Mouse (Mus musculus) lung, embryonic 14.5 days (tissue): ENCODE measurements around the gene Zfp119b. TPM values are rescaled to one million over a fixed set of nuclear protein-coding genes. Genes with fewer than 3 reads are reported as not detected.
"Not testable (repeated sequence)": the region's sequence is repeated elsewhere in the genome, so short reads cannot be mapped to it uniquely, and the experiment has no call there.

Source experiments
- ATAC-seq: fragments of 200-750 bp; cut with Nextera tagmentation; 2 replicates; pipeline ENCODE4 v1.8.0; 2017; ENCODE audit warnings: mild to moderate bottlenecking, moderate TSS enrichment, moderate library complexity; ENCODE audit not compliant: insufficient read depth
- DNase-seq: peaks from one replicate; pipeline ENCODE4 v3.0.0-alpha.2; 2015
- H3K27ac ChIP-seq: fragments of 300-500 bp; sonication (generic); 2 replicates; pipeline ENCODE4 v1.5.1; 2014; ENCODE audit warnings: low read depth, mild to moderate bottlenecking, moderate library complexity
- H3K27me3 ChIP-seq: fragments of 300-500 bp; sonication (generic); 2 replicates; pipeline ENCODE4 v1.6.1; 2014; ENCODE audit warnings: low read length, control low read depth; ENCODE audit not compliant: insufficient read depth
- H3K36me3 ChIP-seq: fragments of 300-500 bp; sonication (generic); 2 replicates; pipeline ENCODE4 v1.6.1; 2014; ENCODE audit warnings: control low read depth; ENCODE audit not compliant: insufficient read depth
- H3K4me1 ChIP-seq: fragments of 300-500 bp; sonication (generic); 2 replicates; pipeline ENCODE4 v1.6.1; 2014; ENCODE audit warnings: antibody characterized with exemption, control low read depth; ENCODE audit not compliant: insufficient read depth
- H3K4me2 ChIP-seq: fragments of 300-500 bp; sonication (generic); 2 replicates; pipeline ENCODE4 v1.6.1; 2014; ENCODE audit warnings: mild to moderate bottlenecking
- H3K4me3 ChIP-seq: fragments of 300-500 bp; sonication (generic); 2 replicates; pipeline ENCODE4 v1.5.1; 2014; ENCODE audit warnings: low read depth, low read length
- H3K9ac ChIP-seq: fragments of 300-500 bp; sonication (generic); 2 replicates; pipeline ENCODE4 v1.6.1; 2014
- H3K9me3 ChIP-seq: fragments of 300-500 bp; sonication (generic); 2 replicates; pipeline ENCODE4 v1.6.1; 2016; ENCODE audit warnings: low read depth, low read length, control low read depth
- CTCF ChIP-seq: IDR thresholded peaks from 2 replicates; pipeline ENCODE4 v1.5.1; 2016; ENCODE audit warnings: antibody characterized with exemption, low read depth
- WGBS: fragments of 180-500 bp; shearing (Covaris S2); extraction: QIAGEN DNeasy Blood & Tissue Kit; methylation state at CpG from one replicate; pipeline ENCODE4 v1.1.7; 2014; 5-methylcytosine and 5-hydroxymethylcytosine counted together
- polyA plus RNA-seq: library from polyadenylated mRNA; unstranded; fragments of >200 nt; fragmentation: Nextera tagmentation; extraction: Ambion mirVana; gene quantifications from 2 replicates; pipeline ENCODE4 v1.2.1, GENCODE M21; 2014

Zfp119b gene
- polyA plus RNA-seq, 1 experiment from 2014 or later: 5.4 TPM

DNA sequence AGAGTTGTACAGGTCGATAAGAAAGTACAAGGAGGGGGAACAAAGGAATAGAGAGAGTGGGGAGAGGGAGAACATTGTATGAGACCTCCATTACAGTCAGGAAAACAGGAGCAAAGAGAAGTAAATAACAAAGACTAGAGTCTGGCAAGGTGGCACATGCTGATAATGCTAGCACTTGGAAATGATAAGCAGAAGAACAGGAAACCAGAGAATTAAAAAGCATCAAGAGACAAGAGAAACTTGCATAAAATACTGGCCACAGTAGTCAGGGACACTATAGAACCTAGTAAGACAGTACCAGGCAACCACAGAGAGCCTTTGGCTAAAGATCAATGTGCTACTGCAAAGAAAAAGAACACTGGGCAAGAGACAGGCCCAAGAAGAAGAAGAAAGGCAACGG is 16.7 kb downstream of the Zfp119b start:
- peak overlapping the region; percentile 63; the same call in 1 of the 2 replicates for H3K9ac ChIP-seq
- no peak for TF ChIP-seq CTCF
- H3K4me2 ChIP-seq: peak overlapping the region; percentile 87
- H3K27me3 ChIP-seq: no peaks in the 10 kb centered on the region
- WGBS: 67% methylated on average over 2 of the region's 2 CpGs
- no peak overlapping the region for H3K27ac ChIP-seq
- H3K9me3 ChIP-seq: no peaks in the 10 kb centered on the region
- no peaks in the 10 kb centered on the region for H3K36me3 ChIP-seq
- peak overlapping the region; percentile 49 for H3K4me3 ChIP-seq
- no peak for ATAC-seq
- no peaks in the 10 kb centered on the region for H3K4me1 ChIP-seq
- DNase-seq: no peak

DNA sequence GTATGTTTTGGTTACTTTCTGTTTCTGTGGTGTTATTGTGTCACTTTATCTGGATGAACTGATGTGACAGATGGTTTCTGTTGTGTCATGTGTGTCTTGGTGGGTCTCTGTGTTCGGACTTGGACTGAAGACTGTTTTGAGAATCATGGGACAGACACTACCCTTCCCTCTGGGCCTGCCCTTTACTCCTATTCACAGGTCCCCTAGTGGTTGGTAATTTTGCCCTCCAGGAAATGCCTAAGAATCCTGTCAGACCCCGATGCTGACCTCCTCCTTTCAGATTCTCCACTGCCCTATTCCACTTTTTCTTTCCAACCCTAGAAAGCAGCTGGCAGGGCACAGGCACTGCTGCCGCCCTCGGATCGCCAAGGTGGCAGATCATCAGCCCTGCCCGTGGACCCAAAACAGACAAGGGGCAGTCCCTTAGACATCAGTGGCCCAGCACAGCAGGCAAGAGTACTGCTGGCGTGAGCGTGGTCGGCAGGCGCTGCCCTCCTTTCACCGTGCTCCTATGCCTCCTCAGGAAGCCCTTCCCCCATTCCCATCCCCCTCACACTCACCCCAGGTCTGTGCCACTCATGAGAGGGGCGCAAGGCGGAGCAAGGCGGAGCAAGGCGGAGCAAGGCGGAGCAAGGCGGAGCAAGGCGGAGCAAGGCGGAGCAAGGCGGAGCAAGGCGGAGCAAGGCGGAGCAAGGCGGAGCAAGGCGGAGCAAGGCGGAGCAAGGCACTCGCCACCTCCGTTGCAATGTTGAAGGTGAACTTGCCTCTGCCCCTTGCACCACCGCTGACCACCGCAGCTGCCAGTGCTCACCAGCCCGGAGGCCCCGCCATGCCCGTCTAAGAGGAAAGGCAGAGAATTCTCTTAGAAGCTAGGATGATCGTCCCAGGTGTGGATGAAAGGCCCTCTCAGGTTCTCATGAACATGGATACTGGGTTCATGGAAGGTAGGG is 17.5 kb downstream of the Zfp119b start:
- no peaks in the 10 kb centered on the region for H3K27me3 ChIP-seq

DNA sequence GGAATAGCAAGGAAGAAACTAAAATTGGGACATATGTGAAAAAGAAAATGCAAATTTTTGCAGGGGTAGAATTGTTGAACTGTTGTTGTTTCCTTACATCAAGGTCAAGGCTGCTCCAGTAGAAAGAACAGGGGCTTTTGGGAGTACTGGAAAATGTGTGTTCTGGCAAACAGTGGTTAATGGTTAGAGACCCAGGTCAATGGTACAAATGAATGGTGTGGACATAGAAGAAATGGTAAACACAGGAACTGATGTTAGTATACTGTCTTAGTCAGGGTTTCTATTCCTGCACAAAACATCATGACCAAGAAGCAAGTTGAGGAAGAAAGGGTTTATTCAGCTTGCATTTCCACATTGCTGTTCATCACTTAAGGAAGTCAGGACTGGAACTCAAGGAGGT is 42.6 kb downstream of the Zfp119b start:
- DNase-seq (no peak), ATAC-seq (no peak)
- H3K9ac ChIP-seq: no peak overlapping the region
- no peak overlapping the region for H3K27ac ChIP-seq
- no peaks in the 10 kb centered on the region for H3K9me3 ChIP-seq
- H3K4me1 ChIP-seq: no peaks in the 10 kb centered on the region
- H3K4me2 ChIP-seq: no peak overlapping the region
- no peaks in the 10 kb centered on the region for H3K27me3 ChIP-seq
- no peak for TF ChIP-seq CTCF
- H3K36me3 ChIP-seq: no peaks in the 10 kb centered on the region
- no peak overlapping the region for H3K4me3 ChIP-seq

More for the DNA sequence above, 17.5 kb downstream of the Zfp119b start:
- Histone ChIP-seq H3K4me2 (peak overlapping the region; percentile 87), H3K27ac (peak overlapping the region; percentile 68), H3K9me3 (no peaks in the 10 kb centered on the region), H3K9ac (peak overlapping the region; percentile 76), H3K36me3 (no peaks in the 10 kb centered on the region), H3K4me3 (peak overlapping the region; percentile 49), H3K4me1 (no peaks in the 10 kb centered on the region)
- peak; percentile 47 for TF ChIP-seq CTCF
- ATAC-seq: peak; percentile 96
- under 1% methylated on average over 28 of the region's 33 CpGs for WGBS
- DNase-seq: peak; percentile 73

DNA sequence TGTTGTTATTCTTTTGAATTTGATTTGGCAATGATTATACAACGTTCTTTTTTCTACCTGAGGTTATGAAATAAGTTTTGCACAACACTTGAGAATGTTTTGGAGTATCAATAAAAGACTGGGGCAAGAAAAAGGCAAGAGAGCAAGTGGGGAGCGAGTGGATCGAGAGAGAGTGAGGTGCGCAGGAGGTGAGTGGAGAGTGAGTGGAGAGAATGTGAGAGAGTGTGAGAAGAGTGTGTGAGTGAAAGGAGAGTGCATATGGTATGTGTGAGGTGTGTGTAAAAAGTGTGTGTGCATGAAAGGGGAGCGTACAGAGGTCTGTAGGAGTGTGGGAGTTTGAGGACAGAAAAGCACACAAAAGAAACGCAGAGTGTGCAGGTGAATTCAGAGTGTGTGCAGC is 45.2 kb downstream of the Zfp119b start:
- H3K27me3 ChIP-seq: no peaks in the 10 kb centered on the region
- no peaks in the 10 kb centered on the region for H3K4me1 ChIP-seq
- no peak overlapping the region for H3K27ac ChIP-seq
- no peak for TF ChIP-seq CTCF
- 64% methylated on average over 6 of the region's 6 CpGs for WGBS
- H3K9ac ChIP-seq: no peak overlapping the region
- no peak overlapping the region for H3K4me2 ChIP-seq
- ATAC-seq: no peak
- H3K4me3 ChIP-seq: no peak overlapping the region
- no peaks in the 10 kb centered on the region for H3K36me3 ChIP-seq
- no peak for DNase-seq
- no peaks in the 10 kb centered on the region for H3K9me3 ChIP-seq

DNA sequence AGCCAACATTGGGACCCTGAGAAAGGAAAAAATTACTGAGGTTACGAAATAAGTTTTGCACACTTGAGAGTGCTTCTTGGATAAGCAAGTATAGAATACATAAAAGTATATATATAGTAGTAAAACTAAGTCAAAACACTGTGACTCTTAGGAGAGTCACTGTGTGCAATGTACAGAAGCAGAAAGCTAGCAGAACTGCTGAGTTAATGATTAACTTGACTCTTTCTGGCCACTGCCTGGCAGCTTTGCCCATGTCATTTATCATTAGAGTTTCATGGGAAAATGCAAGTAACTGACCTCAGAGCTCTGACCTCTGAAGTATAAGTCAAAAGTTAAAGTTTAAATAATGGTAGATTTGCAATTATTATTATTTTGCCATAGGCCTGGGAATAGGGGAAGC is 45.6 kb downstream of the Zfp119b start:
- no peaks in the 10 kb centered on the region for H3K27me3 ChIP-seq
- H3K4me2 ChIP-seq: no peak overlapping the region
- WGBS: 80% methylated on average over 1 of the region's 1 CpGs
- ATAC-seq (no peak), DNase-seq (peak; percentile 38)
- H3K9me3 ChIP-seq: peaks cover 3% of the 10 kb centered on the region; the same call in 1 of the 2 replicates
- H3K4me3 ChIP-seq: no peak overlapping the region
- no peaks in the 10 kb centered on the region for H3K4me1 ChIP-seq
- no peak overlapping the region for H3K27ac ChIP-seq
- no peak for TF ChIP-seq CTCF
- no peaks in the 10 kb centered on the region for H3K36me3 ChIP-seq
- no peak overlapping the region for H3K9ac ChIP-seq

DNA sequence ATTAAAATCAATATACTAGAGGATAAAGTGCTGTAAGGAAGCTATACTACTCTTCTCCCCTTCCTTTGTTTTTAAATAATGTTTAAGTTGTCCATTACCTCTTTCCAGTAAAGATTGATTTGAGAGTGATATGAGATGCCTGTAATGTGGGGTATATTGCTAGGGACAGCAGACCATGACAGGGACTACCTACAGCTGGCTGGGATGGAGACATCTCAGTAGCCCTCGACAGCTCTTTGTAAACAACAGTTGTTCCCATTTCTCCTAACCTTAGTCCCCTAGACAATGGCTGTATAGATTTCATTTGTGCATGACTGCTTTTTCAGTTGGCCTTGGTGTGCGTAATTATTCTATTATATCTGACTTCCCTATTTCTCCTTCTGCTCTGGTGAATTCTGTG is 46.2 kb downstream of the Zfp119b start:
- Histone ChIP-seq H3K27ac (no peak overlapping the region), H3K4me1 (no peaks in the 10 kb centered on the region), H3K9ac (no peak overlapping the region), H3K4me3 (no peak overlapping the region), H3K4me2 (no peak overlapping the region), H3K27me3 (no peaks in the 10 kb centered on the region), H3K36me3 (peaks cover 4% of the 10 kb centered on the region; the same call in 1 of the 2 replicates), H3K9me3 (peaks cover 8% of the 10 kb centered on the region; the same call in 1 of the 2 replicates)
- no peak for DNase-seq
- no peak for TF ChIP-seq CTCF
- ATAC-seq: no peak
- WGBS: 54% methylated on average over 2 of the region's 2 CpGs

DNA sequence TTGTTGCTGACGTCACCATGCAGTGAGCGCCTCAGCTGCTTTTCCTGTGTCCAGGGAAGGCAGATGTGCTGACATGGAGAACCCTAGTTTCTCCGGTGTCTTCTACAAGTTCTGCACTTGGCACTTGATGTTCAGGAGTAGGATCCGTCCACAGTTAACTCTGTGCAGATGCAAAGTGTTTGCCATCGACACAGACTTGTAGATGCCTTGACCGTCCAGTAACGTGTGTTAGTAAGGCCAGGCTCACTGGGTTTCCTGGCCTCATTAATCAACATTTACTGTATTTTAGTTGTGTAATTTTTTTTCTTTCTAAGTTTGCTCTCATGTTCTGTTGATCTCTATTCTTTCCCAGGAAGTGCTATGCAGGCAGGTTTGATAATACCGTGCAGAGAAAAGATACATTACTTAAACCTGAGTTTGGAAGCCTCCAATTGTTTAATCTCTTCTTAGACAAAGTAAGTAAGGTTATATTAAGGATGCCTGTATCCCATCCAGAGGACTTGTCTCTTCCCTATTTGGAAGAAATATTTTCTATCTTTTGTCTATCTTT is 56.8 kb downstream of the Zfp119b start:
- 8% methylated on average over 6 of the region's 8 CpGs for WGBS

More for the DNA sequence above, 56.8 kb downstream of the Zfp119b start:
- H3K36me3 ChIP-seq, ATAC-seq, H3K9me3 ChIP-seq, H3K27me3 ChIP-seq, H3K4me1 ChIP-seq: not testable (repeated sequence)
- Histone ChIP-seq H3K9ac (peak overlapping the region; percentile 50), H3K4me2 (peak overlapping the region; percentile 62), H3K27ac (peak overlapping the region; percentile 12; the same call in 1 of the 2 replicates), H3K4me3 (peak overlapping the region; percentile 46)
- DNase-seq: peak; percentile 3

Other genes starting within 250 kb of the Zfp119b start
- gene Pot1b, start 236.9 kb downstream of the Zfp119b start, polyA plus RNA-seq: 7.6 and 7.9 TPM in 2 replicates
- gene Adgre4, start 199.5 kb downstream of the Zfp119b start, polyA plus RNA-seq: 0.20 TPM in 2 replicates
- gene Zfp119a, start 70.6 kb downstream of the Zfp119b start, polyA plus RNA-seq: 9.9 and 11.5 TPM in 2 replicates
- 13.3 and 16.4 TPM in 2 replicates for gene Zfp959, start 57.4 kb downstream of the Zfp119b start, polyA plus RNA-seq
- gene Ebi3, start 3.1 kb upstream of the Zfp119b start, polyA plus RNA-seq: 0.84 and 1.7 TPM in 2 replicates
- 21.8 and 22.0 TPM in 2 replicates for gene Yju2, start 9.6 kb upstream of the Zfp119b start, polyA plus RNA-seq
- 11.4 and 12.0 TPM in 2 replicates for gene Shd, start 21.0 kb upstream of the Zfp119b start, polyA plus RNA-seq
- 6.6 and 11.5 TPM in 2 replicates for gene Fsd1, start 37.0 kb upstream of the Zfp119b start, polyA plus RNA-seq
- 14.4 and 14.9 TPM in 2 replicates for gene Stap2, start 56.1 kb upstream of the Zfp119b start, polyA plus RNA-seq
- 127 TPM in 2 replicates for gene Mpnd, start 56.2 kb upstream of the Zfp119b start, polyA plus RNA-seq
- gene Sh3gl1, start 87.1 kb upstream of the Zfp119b start, polyA plus RNA-seq: 154 and 160 TPM in 2 replicates
- gene Chaf1a, start 90.9 kb upstream of the Zfp119b start, polyA plus RNA-seq: 28.0 and 30.4 TPM in 2 replicates
- 30.5 and 31.3 TPM in 2 replicates for gene Ubxn6, start 125.5 kb upstream of the Zfp119b start, polyA plus RNA-seq
- gene Hdgfl2, start 130.1 kb upstream of the Zfp119b start, polyA plus RNA-seq: 96.2 and 111 TPM in 2 replicates
- gene Plin4, start 160.3 kb upstream of the Zfp119b start, polyA plus RNA-seq: 0.12 and 0.28 TPM in 2 replicates
- gene Plin5, start 168.1 kb upstream of the Zfp119b start, polyA plus RNA-seq: 0.34 and 0.86 TPM in 2 replicates
- gene Lrg1, start 172.5 kb upstream of the Zfp119b start, polyA plus RNA-seq: 0.17 TPM in 1 of 2 replicates, not detected in the other
- 1.7 and 1.8 TPM in 2 replicates for gene Sema6b, start 190.8 kb upstream of the Zfp119b start, polyA plus RNA-seq
- gene Tnfaip8l1, start 213.0 kb upstream of the Zfp119b start, polyA plus RNA-seq: 14.5 and 16.2 TPM in 2 replicates
- gene Mydgf, start 234.4 kb upstream of the Zfp119b start, polyA plus RNA-seq: 93.0 and 95.3 TPM in 2 replicates